Comparison of ENCODE assay signal across 22 mouse cellular contexts in genomic region chr1:106662486-106662885, GRCm38 (mm10).
"Had no signal": no experiment of that assay in that cellular context is flagged by ENCODE, and none has a peak within 500 bp of the region (broad histone marks: within the 10 kb centered on the region; RNA-seq: fewer than 3 reads in every experiment).

No protein-coding gene starts in this region.

- ATAC-seq: hindbrain, embryonic 16.5 days; intestine, embryonic 15.5 days; intestine, postnatal 0 days; liver, embryonic 12.5 days had no signal

- H3K4me3 ChIP-seq: gastrocnemius, adult 2 months; heart, embryonic 10.5 days; heart, embryonic 12.5 days; hindbrain, embryonic 10.5 days; hindbrain, embryonic 12.5 days; intestine, embryonic 15.5 days; layer of hippocampus, adult 2 months; left cerebral cortex, adult 2 months; limb, embryonic 15.5 days; liver, embryonic 12.5 days had no signal

- H3K4me2 ChIP-seq: heart, embryonic 12.5 days; hindbrain, embryonic 12.5 days; hindbrain, embryonic 14.5 days; intestine, embryonic 15.5 days; limb, embryonic 15.5 days; liver, embryonic 12.5 days had no signal

- H3K4me1 ChIP-seq: hindbrain, embryonic 12.5 days had no signal

- H3K27me3 ChIP-seq: heart, embryonic 12.5 days; hindbrain, embryonic 12.5 days; intestine, embryonic 15.5 days; limb, embryonic 15.5 days; liver, embryonic 12.5 days had no signal

- DNase-seq: gastrocnemius, adult 2 months; gastrocnemius, postnatal 10 days; gastrocnemius, postnatal 25 days; heart, adult 18-20 months; heart, postnatal 10 days; heart, postnatal 4 days; kidney, adult 8-10 months; kidney, postnatal 25 days; kidney, postnatal 4 days had no signal

- H3K9me3 ChIP-seq: heart, embryonic 10.5 days; heart, embryonic 12.5 days; hindbrain, embryonic 10.5 days; hindbrain, embryonic 12.5 days; intestine, embryonic 15.5 days; limb, embryonic 15.5 days; liver, embryonic 12.5 days had no signal

- H3K9ac ChIP-seq: heart, embryonic 12.5 days; hindbrain, embryonic 12.5 days; hindbrain, embryonic 14.5 days; intestine, embryonic 15.5 days; limb, embryonic 15.5 days; liver, embryonic 12.5 days; liver, embryonic 14.5 days had no signal

- H3K36me3 ChIP-seq: heart, embryonic 10.5 days; heart, embryonic 12.5 days; hindbrain, embryonic 10.5 days; hindbrain, embryonic 12.5 days; intestine, embryonic 15.5 days; limb, embryonic 15.5 days; liver, embryonic 12.5 days had no signal

- H3K27ac ChIP-seq: gastrocnemius, adult 2 months; heart, embryonic 10.5 days; hindbrain, embryonic 10.5 days; hindbrain, embryonic 12.5 days; hindbrain, embryonic 14.5 days; intestine, embryonic 15.5 days; layer of hippocampus, adult 2 months; left cerebral cortex, adult 2 months; limb, embryonic 15.5 days; liver, embryonic 12.5 days; liver, embryonic 14.5 days had no signal
